Mouse (Mus musculus): ENCODE data around the gene Ttc6.

GRCm38 (mm10) chr12:57547890-57548289, 16.0 kb upstream of the Ttc6 start:
- TF ChIP-seq CTCF (IDR thresholded peaks at IDR 0.05; ENCODE audit: low read depth, low read length), result no peak
- no peak for TF ChIP-seq POLR2A (IDR thresholded peaks at IDR 0.05; ENCODE audit: extremely low read depth, insufficient read depth, low read length)
